Mouse (Mus musculus) c-Kit-positive CD71-positive TER-119-negative erythroid progenitor cells, embryonic 14.5 days (primary cell): ENCODE results near the gene Olfr187.
"Not testable (repeated sequence)": the region's sequence is repeated elsewhere in the genome, so short reads cannot be mapped to it uniquely, and the experiment has no call there.

Source experiments
- DNase-seq: peaks from one replicate; pipeline ENCODE4 v3.0.0-alpha.2; 2013; ENCODE audit warnings: low read depth

Olfr187 gene

DNA sequence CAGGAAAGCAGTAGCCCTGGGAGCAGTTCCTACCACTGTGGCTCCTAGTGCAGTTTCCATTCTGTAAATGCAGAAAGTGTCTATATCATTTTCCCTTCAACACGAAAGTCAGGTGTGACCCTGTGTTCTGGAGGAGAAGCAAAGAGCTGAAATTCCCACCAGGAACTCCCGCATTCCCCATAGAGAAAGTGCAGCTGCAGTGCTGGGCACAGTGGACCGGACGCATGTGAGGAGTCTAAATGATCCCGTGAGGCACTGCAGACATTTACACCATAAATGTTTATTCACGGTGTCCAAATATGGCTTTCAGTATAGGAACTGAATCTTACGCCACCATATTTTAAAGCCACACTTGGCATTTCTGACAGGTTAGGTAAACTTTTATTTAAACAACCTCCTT lies at the start of gene Olfr187:
TSS of gene Olfr187 (minus strand) at position 58 of the 400 bp plus-strand sequence.
- DNase-seq: no peak

DNA sequence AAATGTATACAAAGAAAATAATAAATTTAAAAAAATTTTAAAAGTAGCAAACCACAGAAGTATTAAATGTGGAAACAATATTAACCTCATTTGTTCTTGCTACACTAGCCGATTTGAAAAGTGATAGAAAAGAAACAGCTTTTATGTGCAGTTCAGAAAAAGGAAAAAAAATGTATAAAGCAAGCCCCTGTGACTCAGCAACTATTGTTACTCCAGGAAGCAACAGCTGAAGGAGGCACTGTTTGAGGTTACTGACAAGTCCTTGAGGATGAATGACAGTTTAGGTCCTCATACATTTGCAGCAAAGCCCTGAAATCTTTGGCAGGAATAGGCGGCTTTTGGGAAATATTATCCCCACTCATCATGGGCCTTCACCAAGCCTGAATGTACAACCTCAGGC lies 41.5 kb upstream of the Olfr187 start:
- not testable (repeated sequence) for DNase-seq

DNA sequence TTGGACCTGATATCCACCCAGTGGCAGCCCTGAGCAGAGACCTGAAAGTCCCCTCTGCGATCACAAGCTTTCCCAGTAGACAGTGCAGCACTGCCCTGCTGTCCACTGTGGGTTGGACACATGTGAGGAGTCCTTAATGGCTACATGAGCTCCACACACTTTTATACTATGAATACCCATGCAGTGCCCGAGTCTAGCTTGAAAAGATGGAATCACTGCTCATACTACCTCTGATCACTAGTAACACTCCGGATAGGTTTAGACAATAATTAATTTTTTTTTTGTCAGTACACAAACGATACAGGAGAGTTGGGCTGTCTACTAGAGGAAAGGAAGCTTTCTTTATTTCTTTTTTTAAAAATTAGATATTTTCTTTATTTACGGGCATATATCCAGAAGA lies 38.3 kb upstream of the Olfr187 start, which contains the start of gene Olfr190:
TSS of gene Olfr190 (minus strand) at position 101 of the 400 bp plus-strand sequence.
- no peak for DNase-seq

DNA sequence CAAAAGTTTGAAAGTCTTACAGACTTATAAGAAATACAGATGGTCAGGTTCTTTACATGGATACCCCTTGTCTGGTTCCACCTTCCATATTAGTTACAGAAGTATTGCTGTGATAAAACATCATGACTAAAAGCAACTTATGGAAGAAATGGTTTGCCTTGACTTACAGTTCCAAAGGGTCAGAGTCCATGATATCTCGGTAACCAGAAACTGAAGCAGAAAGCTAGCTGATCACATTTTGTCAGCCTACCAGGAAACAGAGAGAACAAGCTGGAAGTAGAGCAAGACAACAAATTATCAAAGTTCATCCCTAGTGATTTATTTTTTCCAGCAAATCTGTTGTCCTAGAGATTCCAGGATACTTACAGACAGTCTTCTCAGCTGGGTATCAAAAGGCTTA lies 34.0 kb upstream of the Olfr187 start:
- no peak for DNase-seq

DNA sequence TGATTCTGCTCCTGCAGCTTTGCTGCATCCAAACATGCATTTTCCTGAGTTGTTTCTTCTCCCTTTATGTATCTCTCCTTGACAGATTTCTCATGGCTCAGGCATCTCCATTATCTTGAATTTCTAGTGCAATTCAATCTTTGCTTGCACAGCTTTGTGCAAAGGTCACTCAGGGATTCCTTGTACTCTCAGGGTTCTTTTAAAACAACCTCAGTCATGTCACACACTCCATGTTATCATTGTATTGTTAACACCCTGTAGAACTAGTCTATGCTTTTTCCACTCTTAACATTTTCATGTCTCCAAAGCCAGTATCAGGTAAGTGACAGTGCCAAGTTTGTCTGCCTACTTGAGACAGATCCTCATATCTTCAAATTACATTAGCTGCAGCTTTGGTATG lies 32.2 kb upstream of the Olfr187 start:
- DNase-seq: no peak

DNA sequence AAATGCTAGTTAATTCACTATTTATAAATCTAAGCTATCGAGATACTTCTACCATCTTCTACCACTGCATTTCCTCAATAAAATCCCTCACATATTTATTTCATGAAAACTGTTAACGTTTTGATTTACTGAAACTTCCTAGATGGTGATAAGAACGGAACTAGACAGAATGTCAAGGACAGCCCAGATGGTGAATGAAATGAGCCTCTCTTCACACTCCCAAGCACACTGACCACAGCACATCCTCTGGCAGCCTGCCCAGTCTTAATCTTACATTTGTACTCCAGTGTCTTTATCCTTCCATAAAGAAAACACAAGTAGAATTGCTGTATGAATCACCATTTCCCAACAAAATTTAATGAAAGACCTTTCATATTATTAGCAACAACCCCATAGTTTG lies 22.8 kb upstream of the Olfr187 start:
- not testable (repeated sequence) for DNase-seq

DNA sequence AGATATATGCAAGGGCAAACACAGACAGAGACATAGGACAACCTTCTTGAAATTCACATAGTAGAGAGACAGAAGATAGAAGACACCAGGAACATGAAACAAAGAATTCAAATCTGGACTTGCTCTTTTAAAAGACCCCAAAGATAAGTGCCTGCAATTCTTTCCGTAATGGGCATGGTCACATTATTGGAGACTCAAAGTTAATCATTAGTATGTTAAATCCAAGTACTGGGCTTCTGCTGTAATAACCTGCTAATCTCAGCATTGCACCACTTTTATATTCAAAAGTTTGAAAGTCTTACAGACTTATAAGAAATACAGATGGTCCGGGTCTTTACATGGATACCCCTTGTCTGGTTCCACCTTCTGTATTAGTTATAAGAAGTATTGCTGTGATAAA lies 9.7 kb upstream of the Olfr187 start:
- DNase-seq: not testable (repeated sequence)

DNA sequence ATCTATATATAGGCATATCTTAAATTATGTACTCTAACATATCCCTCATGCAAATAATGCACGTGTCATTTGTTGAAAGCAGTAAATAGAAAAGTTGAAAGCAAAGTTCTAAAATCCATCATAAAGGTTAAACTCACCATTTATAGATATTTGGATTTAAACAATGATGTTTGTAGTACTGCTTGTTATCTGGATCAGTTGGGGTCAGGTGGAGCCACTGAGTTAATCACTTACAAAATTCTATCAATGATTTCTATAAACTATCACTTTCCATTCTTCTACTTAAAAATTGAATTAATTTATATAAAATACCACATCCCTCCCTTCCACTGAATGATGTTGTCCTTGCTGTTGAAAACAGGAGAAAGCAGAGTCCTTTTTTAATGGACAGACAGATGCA lies 9.3 kb upstream of the Olfr187 start:
- no peak for DNase-seq

DNA sequence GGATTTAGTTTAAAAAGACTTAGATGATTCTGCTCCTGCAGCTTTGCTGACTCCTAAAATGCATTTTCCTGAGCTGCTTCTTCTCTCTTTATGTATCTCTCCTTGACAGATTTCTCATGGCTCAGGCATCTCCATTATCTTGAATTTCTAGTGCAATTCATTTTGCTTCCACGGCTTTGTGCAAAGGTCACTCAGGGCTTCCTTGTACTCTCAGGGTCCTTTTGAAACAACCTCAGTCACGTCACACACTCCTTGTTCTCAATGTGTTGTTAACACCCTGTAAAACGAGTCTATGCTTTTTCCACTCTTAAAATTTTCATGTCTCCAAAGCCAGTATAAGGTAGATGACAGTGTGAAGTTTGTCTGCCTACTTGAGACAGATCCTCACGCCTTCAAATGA lies 8.0 kb upstream of the Olfr187 start:
- no peak for DNase-seq

DNA sequence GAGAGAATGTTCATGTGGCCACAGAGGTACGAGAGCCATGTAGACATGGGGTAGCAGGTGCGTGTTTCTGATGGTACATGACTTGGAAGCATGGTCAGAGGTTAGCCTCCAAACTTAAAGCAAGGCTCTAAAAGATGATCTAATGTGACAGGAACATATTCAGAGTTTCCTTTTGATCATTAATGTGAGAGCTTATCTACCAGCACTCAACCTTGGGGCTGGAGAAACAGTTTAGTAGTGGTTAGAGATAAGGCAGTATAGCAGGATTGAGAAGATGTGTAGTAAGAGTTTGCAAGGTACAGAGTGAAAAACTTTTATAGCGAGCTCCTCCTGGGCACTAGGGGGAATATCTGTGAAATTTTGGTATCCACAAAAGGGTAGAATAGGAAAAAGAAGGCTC lies 6.3 kb upstream of the Olfr187 start:
- no peak for DNase-seq

DNA sequence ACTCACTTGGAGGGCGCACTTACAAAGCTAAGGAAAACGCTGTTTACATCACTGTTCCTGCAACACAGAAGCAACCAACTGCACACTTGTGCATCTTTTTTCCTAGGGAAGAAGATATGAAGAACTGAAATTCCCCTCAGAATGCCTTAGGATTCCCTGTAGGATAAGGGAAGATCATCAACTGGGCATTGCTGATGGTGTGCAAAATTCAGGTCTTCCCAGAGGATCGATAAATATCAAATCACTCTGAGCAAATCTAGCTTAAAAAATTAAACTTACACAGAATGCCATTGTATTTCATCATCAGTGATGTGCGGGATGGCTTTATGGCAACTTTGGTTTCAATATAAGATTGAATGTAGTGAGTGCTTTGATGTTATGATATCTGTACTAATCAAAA lies 9.4 kb downstream of the Olfr187 start, which contains the start of gene Olfr186:
TSS of gene Olfr186 (minus strand) at position 101 of the 400 bp plus-strand sequence.
- DNase-seq: no peak

DNA sequence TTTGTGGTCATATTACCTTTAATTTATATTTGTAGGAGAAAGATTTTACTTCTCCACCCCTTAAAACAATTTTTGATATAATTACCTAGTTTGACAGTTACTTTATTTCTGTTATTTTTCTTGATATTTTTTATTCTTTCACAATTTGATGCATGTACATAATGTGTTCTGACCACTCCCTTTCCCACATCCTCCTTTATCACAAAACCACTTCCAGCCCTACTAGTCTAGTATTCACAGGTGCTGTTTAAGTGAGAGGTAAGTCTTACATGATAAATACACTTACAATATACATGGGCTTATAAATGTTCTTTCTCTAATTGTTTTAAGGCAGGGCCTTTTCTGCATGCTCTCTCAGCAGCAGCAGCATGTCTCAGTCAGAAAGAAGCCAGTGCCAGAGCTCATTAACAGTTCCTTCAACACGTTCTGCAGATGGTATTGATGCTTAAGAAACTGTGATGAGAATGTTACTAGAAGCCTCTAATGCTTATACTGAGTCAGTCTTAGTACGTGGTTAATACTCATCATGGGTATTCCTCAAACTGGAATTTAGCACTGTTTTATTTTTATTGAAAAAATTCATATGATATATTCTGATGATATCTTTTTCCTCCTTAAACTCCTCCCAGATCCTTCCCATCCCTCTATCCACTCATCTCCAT lies 26.1 kb downstream of the Olfr187 start:
- no peak for DNase-seq

DNA sequence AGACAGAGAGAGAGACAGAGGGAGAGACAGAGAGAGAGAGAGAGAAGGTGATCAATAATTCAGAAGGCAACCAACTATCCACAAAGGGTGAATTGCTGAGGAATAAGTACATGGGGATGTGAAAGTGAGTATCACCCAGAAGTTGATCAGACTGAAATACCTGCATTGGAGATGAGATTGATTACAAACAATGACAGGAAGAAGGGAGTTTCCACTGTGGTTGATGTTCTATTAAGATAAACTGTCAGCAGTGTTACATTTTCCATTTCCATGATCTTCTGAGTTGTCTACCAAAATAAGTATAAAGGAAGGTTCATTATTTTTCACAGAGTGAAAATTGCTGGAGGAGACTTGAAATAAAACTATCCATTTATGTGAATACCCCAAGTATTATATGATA lies 32.4 kb downstream of the Olfr187 start:
- DNase-seq: no peak

DNA sequence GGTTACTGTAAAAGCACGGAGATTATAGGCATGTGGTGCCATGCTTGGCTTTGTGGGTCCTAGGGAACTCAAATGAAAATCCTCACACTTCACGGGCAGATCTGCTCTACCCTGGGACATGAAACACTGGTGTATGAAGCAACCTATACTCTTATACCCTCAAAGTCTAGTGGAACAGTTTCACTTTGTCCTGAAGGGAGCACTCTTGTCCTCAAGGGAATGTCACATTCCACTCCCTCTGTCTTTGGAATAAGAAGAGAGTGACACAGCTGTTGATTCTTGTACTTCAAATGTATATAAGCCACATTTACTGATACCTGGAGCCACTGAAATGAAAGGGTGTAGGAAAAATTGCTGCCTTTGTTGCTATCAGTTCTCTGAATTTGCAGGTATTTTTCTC lies 44.5 kb downstream of the Olfr187 start, which contains the start of gene Olfr183:
TSS of gene Olfr183 (plus strand) at position 301 of the 400 bp plus-strand sequence.
- no peak for DNase-seq
